Mouse (Mus musculus) E14TG2a.4 (cell line): ENCODE data around the gene Fbxl7.

Source experiments
- H3K27me3 ChIP-seq: 2 replicates; pipeline ENCODE4 v1.6.1; 2014; ENCODE audit warnings: low read length, control low read depth; ENCODE audit not compliant: insufficient read depth
- H3K36me3 ChIP-seq: 2 replicates; pipeline ENCODE4 v1.6.1; 2014; ENCODE audit warnings: low read length, control low read depth; ENCODE audit not compliant: insufficient read depth
- H3K4me1 ChIP-seq: replicated peaks from 2 replicates; pipeline ENCODE4 v1.6.1; 2014; ENCODE audit warnings: low read depth, low read length, control low read depth
- H3K4me3 ChIP-seq: replicated peaks from 2 replicates; pipeline ENCODE4 v1.5.1; 2014; ENCODE audit warnings: mild to moderate bottlenecking, low read length
- H3K9me3 ChIP-seq: 2 replicates; pipeline ENCODE4 v1.6.1; 2014; ENCODE audit warnings: low read length, control low read depth
- CTCF ChIP-seq: conservative IDR thresholded peaks from 2 replicates; pipeline ENCODE4 v1.5.1; 2014; ENCODE audit warnings: low read length
- NANOG ChIP-seq: IDR thresholded peaks from 2 replicates; pipeline ENCODE4 v1.6.1; 2014; ENCODE audit warnings: borderline replicate concordance, low read length, mixed read lengths
- POU5F1 ChIP-seq: IDR thresholded peaks from 2 replicates; pipeline ENCODE4 v1.6.1; 2014; ENCODE audit warnings: low read length, borderline replicate concordance

Gene Fbxl7

GRCm38 (mm10) chr15:26579947-26580709 lies 315.3 kb downstream of the Fbxl7 start:
- TF ChIP-seq NANOG (no peak), POU5F1 (no peak), CTCF (no peak)

DNA sequence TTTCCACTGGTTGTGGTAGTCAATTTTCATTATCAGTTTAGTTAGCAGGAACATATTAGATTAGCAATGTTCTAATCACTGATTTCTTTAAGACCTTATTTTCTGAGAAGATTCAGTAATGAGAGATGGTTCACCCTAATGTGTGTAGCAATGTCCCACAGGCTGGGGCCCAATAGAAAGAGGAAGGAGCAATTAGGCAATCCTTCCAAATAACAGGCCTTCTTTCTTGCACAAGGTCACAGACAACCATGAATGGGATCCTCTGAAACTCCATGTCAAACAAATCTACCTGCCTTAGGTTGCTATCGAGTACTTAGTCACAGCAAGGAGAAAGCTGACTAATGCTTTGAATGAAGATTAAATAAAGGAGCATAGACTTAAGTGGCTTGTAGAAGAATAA lies 316.9 kb downstream of the Fbxl7 start:
- H3K36me3 ChIP-seq: no peaks in the 10 kb centered on the region
- H3K4me1 ChIP-seq: no peaks in the 10 kb centered on the region
- no peaks in the 10 kb centered on the region for H3K9me3 ChIP-seq
- H3K4me3 ChIP-seq: no peak overlapping the region
- no peaks in the 10 kb centered on the region for H3K27me3 ChIP-seq
- no peak for TF ChIP-seq POU5F1

More at GRCm38 (mm10) chr15:26579947-26580709, 315.3 kb downstream of the Fbxl7 start:
- Histone ChIP-seq H3K9me3 (no peaks in the 10 kb centered on the region), H3K4me1 (no peaks in the 10 kb centered on the region), H3K36me3 (no peaks in the 10 kb centered on the region), H3K4me3 (no peak overlapping the region), H3K27me3 (no peaks in the 10 kb centered on the region)

- Histone ChIP-seq H3K4me1 (no peaks in the 10 kb centered on the region), H3K27me3 (no peaks in the 10 kb centered on the region), H3K4me3 (no peak overlapping the region), H3K36me3 (no peaks in the 10 kb centered on the region), H3K9me3 (no peaks in the 10 kb centered on the region)
- TF ChIP-seq NANOG (no peak), CTCF (no peak), POU5F1 (no peak)
These were observed 329.3 kb downstream of the Fbxl7 start for GRCm38 (mm10) chr15:26566076-26566475.

- Histone ChIP-seq H3K4me1 (peaks cover 8% of the 10 kb centered on the region; the same call in 1 of the 2 replicates), H3K4me3 (no peak overlapping the region), H3K9me3 (no peaks in the 10 kb centered on the region), H3K27me3 (peaks cover 3% of the 10 kb centered on the region; the same call in 1 of the 2 replicates), H3K36me3 (no peaks in the 10 kb centered on the region)
- TF ChIP-seq POU5F1: no peak
- TF ChIP-seq NANOG: no peak
- no peak for TF ChIP-seq CTCF
These were observed 341.8 kb downstream of the Fbxl7 start for GRCm38 (mm10) chr15:26553620-26554019.

- Histone ChIP-seq H3K9me3 (no peaks in the 10 kb centered on the region), H3K4me1 (no peaks in the 10 kb centered on the region), H3K27me3 (no peaks in the 10 kb centered on the region), H3K36me3 (no peaks in the 10 kb centered on the region), H3K4me3 (no peak overlapping the region)
- no peak for TF ChIP-seq POU5F1
- TF ChIP-seq CTCF: no peak
- TF ChIP-seq NANOG: no peak
These were observed 361.2 kb downstream of the Fbxl7 start for GRCm38 (mm10) chr15:26533997-26534700.

GRCm38 (mm10) chr15:26519220-26519631 lies 376.2 kb downstream of the Fbxl7 start:
- Histone ChIP-seq H3K4me1 (no peaks in the 10 kb centered on the region), H3K4me3 (no peak overlapping the region), H3K9me3 (no peaks in the 10 kb centered on the region), H3K27me3 (no peaks in the 10 kb centered on the region), H3K36me3 (no peaks in the 10 kb centered on the region)
- TF ChIP-seq POU5F1 (no peak), CTCF (no peak), NANOG (no peak)

- H3K9me3 ChIP-seq: no peaks in the 10 kb centered on the region
- H3K4me1 ChIP-seq: no peaks in the 10 kb centered on the region
- no peak overlapping the region for H3K4me3 ChIP-seq
- TF ChIP-seq CTCF (no peak), POU5F1 (no peak), NANOG (no peak)
- H3K27me3 ChIP-seq: no peaks in the 10 kb centered on the region
- H3K36me3 ChIP-seq: no peaks in the 10 kb centered on the region
These were observed 394.4 kb downstream of the Fbxl7 start for GRCm38 (mm10) chr15:26501024-26501423.
